Mouse (Mus musculus) thymus, adult 2 months (tissue): ENCODE results near the gene 4930426L09Rik.

Experiments used
- CTCF ChIP-seq: fragments of 200-500 bp; IDR thresholded peaks from 2 replicates; pipeline ENCODE4 v1.5.1; 2012; ENCODE audit warnings: mild to moderate bottlenecking, control low read depth, low read length, moderate library complexity, borderline replicate concordance; ENCODE audit not compliant: control insufficient read depth, poor library complexity, insufficient read depth; ENCODE audit errors: extremely low read depth
- POLR2A ChIP-seq: fragments of 200-500 bp; IDR thresholded peaks from 2 replicates; pipeline ENCODE4 v1.6.1; 2012; ENCODE audit warnings: mild to moderate bottlenecking, low read length, control low read depth, moderate library complexity; ENCODE audit not compliant: control insufficient read depth, poor library complexity, insufficient read depth; ENCODE audit errors: extremely low read depth

GRCm38 (mm10) chr2:19016348-19016747 lies 18.2 kb downstream of the 4930426L09Rik start:
- no peak for TF ChIP-seq CTCF
- no peak for TF ChIP-seq POLR2A
